Mouse (Mus musculus) limb, embryonic 12.5 days (tissue): ENCODE results near the gene Atf7. TPM values are rescaled to one million over a fixed set of nuclear protein-coding genes. Genes with fewer than 3 reads are reported as not detected.
A peak's percentile ranks its signal among the peaks of the same experiment; 100 is the strongest.

Experiments used
- ATAC-seq: fragments of 200-750 bp; cut with Nextera tagmentation; 2 replicates; pipeline ENCODE4 v1.8.0; 2017; ENCODE audit warnings: low read depth, moderate TSS enrichment; ENCODE audit not compliant: insufficient number of reproducible peaks, insufficient read depth, low FRiP score, low TSS enrichment
- H3K27ac ChIP-seq: fragments of 300-500 bp; sonication (generic); 2 replicates; pipeline ENCODE4 v1.5.1; 2016; ENCODE audit warnings: mild to moderate bottlenecking, moderate library complexity
- H3K27me3 ChIP-seq: fragments of 300-500 bp; sonication (generic); 2 replicates; pipeline ENCODE4 v1.6.1; 2016; ENCODE audit warnings: mild to moderate bottlenecking, moderate library complexity
- H3K36me3 ChIP-seq: fragments of 300-500 bp; sonication (generic); 2 replicates; pipeline ENCODE4 v1.6.1; 2016; ENCODE audit warnings: mild to moderate bottlenecking, moderate library complexity
- H3K4me1 ChIP-seq: fragments of 300-500 bp; sonication (generic); replicated peaks from 2 replicates; pipeline ENCODE4 v1.6.1; 2016
- H3K4me2 ChIP-seq: fragments of 300-500 bp; sonication (generic); 2 replicates; pipeline ENCODE4 v1.6.1; 2016; ENCODE audit warnings: mild to moderate bottlenecking, moderate library complexity
- H3K4me3 ChIP-seq: fragments of 300-500 bp; sonication (generic); replicated peaks from 2 replicates; pipeline ENCODE4 v1.5.1; 2016; ENCODE audit warnings: mild to moderate bottlenecking
- H3K9ac ChIP-seq: fragments of 300-500 bp; sonication (generic); replicated peaks from 2 replicates; pipeline ENCODE4 v1.6.1; 2016; ENCODE audit warnings: mild to moderate bottlenecking, moderate library complexity
- H3K9me3 ChIP-seq: fragments of 300-500 bp; sonication (generic); 2 replicates; pipeline ENCODE4 v1.6.1; 2016; ENCODE audit warnings: mild to moderate bottlenecking, moderate library complexity
- WGBS: fragments of 180-500 bp; shearing (Covaris S2); methylation state at CpG from one replicate; pipeline ENCODE4 v1.1.7; 2016; 5-methylcytosine and 5-hydroxymethylcytosine counted together
- polyA plus RNA-seq: library from polyadenylated mRNA; unstranded; fragments of >200 nt; fragmentation: Nextera tagmentation; extraction: Ambion mirVana; gene quantifications from 2 replicates; pipeline ENCODE4 v1.2.1, GENCODE M21; 2016

Atf7 gene
- polyA plus RNA-seq, 1 experiment from 2014 or later, result 32.1 TPM

DNA sequence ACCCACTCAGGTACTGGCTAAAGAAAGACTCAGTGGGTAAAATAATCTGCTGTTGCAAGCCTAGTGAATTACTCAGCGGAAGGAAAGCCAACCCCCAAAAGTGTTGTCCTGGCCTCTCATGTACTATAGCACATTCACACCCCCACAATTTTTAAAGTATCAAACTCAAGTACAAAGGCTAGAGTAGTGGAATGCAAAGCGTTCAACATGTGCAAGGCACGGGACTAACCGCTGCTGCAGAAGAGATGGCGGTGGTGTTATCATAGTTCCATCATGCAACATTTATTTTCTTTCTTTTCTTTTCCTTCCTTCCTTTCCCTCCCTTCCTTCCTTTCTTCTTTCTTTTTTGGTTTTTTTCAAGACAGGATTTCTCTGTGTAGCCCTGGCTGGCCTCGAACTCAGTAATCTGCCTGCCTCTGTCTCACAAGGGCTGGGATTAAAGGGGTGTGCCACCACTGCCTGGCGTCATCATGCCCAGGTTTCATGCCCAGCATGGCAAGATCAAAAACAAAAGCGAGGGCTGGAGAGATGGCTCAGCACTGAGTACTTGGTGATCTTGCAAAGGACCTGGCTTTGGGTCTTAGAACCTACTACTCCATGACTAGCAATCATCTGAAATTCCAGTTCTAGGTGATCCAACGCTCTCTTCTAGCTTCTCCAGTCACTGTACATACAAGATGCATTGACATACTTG lies 119.3 kb downstream of the Atf7 start:
- no peak overlapping the region for H3K4me2 ChIP-seq
- H3K4me3 ChIP-seq, result no peak overlapping the region
- H3K36me3 ChIP-seq, result peaks cover 69% of the 10 kb centered on the region
- no peak for ATAC-seq
- H3K27ac ChIP-seq, result 0 out of 2 replicates have a peak overlapping the region, but pooled peaks have one; percentile 29
- H3K9ac ChIP-seq, result no peak overlapping the region
- 86% methylated on average over 9 of the region's 9 CpGs for WGBS
- no peaks in the 10 kb centered on the region for H3K9me3 ChIP-seq
- H3K4me1 ChIP-seq, result peaks cover 13% of the 10 kb centered on the region
- H3K27me3 ChIP-seq, result no peaks in the 10 kb centered on the region

DNA sequence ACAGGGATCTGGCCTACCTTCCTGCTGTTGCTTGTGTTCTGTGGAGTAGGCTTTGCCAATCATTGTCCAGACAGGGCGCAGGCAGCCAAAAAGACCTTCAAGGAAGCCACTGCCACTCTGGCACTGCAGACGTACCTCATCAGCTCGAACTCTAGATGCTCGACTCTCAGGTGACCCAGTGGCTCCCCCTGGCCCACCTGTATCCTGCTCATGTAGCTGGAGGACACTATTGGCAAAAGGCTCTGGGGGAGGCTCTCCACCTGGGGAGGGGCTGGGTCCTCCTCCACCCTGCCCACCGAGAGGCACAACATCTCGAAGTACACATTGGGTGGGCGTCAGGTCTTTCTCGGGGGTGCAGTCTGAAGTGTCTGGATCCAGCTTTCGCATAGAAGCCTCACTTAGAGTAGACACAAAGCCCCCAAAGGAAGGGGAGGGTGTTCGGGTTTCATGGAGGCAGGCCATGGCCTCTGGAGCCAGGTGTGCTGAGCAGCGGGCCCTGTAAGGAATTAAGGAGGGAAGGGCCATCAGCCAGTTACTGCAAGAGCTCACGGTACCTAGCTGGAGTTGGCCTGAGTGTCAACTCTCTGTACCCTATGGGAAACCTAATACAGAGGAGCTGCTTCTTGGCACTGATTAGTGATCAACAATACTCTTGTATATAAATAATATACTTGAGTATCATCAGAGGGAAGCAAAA lies 120.0 kb downstream of the Atf7 start:
- WGBS, result 66% methylated on average over 12 of the region's 12 CpGs
- H3K4me1 ChIP-seq, result peaks cover 11% of the 10 kb centered on the region
- no peaks in the 10 kb centered on the region for H3K27me3 ChIP-seq
- peaks cover 76% of the 10 kb centered on the region for H3K36me3 ChIP-seq
- no peak overlapping the region for H3K4me3 ChIP-seq
- no peak overlapping the region for H3K9ac ChIP-seq
- H3K9me3 ChIP-seq, result no peaks in the 10 kb centered on the region
- no peak overlapping the region for H3K27ac ChIP-seq
- H3K4me2 ChIP-seq, result no peak overlapping the region
- ATAC-seq, result no peak

DNA sequence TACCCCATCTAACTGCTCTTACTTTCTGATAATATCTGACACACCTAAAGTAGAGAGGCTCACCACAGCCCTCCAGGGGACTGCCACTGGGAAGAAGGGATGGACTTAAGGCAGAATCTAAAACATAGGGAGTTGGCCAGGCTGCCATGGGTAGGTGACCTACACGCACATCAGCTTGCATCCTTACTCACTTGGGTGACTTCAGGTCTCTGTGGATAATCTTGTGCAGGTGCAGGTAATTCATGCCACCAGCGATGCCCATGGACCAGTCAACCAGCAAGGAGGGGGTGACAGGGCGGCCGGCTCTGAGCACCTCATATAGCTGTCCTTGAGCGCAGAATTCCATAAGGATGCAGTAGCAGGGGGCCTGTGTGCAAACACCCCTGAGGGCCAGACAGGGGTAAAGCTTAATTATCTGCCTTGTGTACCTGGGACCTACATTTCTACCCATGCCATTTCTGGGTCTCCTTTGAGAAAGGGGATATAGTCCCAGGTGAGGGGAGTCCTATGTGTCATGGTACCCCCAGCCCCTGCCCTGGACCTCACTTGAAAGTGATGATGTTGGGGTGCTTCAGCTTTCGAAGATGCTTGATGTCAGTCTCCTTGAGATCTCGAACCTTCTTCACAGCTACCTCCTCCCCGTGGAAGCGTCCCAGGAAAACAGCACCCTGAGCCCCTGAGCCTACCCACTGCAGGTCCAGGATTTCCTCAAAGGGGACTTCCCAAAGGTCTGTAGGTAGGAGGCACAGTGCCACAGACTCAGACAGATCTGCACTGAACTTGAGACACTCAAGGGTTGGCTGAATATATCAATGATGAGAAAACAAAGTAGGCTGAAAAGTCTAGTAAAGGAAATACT lies 121.1 kb downstream of the Atf7 start:
- Histone ChIP-seq H3K9me3 (no peaks in the 10 kb centered on the region), H3K4me2 (no peak overlapping the region), H3K9ac (no peak overlapping the region), H3K4me3 (no peak overlapping the region), H3K4me1 (peaks cover 1% of the 10 kb centered on the region; the same call in 1 of the 2 replicates), H3K27ac (0 out of 2 replicates have a peak overlapping the region, but pooled peaks have one; percentile 24), H3K27me3 (no peaks in the 10 kb centered on the region), H3K36me3 (peaks cover 85% of the 10 kb centered on the region)
- WGBS, result 88% methylated on average over 9 of the region's 9 CpGs
- no peak for ATAC-seq

GRCm38 (mm10) chr15:102503447-102503846 lies 121.8 kb downstream of the Atf7 start, which contains the start of gene Gm10337:
Gene Gm10337 (plus strand): TSS chr15:102503722.
- peaks cover 87% of the 10 kb centered on the region for H3K36me3 ChIP-seq
- H3K4me1 ChIP-seq, result no peaks in the 10 kb centered on the region
- no peaks in the 10 kb centered on the region for H3K27me3 ChIP-seq
- 0 out of 2 replicates have a peak within 1 kb of the TSS, but pooled peaks have one; percentile 24 for H3K27ac ChIP-seq
- no peak within 1 kb of the TSS for H3K4me3 ChIP-seq
- WGBS, result 87% methylated on average over 1 of the region's 1 CpGs
- H3K9me3 ChIP-seq, result no peaks in the 10 kb centered on the region
- no peak within 1 kb of the TSS for H3K4me2 ChIP-seq
- ATAC-seq, result no peak
- H3K9ac ChIP-seq, result no peak within 1 kb of the TSS

DNA sequence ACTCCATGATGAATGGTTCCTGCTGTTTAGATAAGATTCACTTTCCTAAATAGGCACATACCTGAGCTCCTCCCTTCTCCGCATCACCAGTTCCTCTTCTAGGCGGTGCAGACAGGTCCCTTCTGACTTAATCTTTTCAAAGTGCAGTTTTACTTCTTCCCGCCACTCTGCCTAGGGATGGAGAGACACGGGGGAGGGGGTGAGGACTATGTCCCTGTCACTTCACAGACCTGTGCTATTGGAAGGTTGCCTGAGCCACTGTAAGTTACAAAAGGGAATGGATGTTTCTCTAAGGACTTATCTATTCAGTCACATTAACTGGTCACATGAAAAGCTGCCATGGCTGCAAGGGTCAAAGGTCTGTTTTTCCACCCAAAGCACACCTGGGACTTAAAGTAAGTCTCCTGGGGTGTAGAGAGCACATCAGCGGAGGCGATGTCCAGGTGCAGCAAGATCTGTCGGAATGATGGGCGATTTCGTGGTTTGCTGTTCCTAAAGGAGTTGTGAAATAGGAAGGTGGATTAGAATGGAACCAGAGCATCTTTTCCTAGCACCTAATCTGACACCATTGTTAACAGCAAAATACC lies 122.9 kb downstream of the Atf7 start:
- no peak overlapping the region for H3K4me3 ChIP-seq
- no peaks in the 10 kb centered on the region for H3K4me1 ChIP-seq
- 83% methylated on average over 9 of the region's 9 CpGs for WGBS
- H3K4me2 ChIP-seq, result no peak overlapping the region
- no peak for ATAC-seq
- no peak overlapping the region for H3K27ac ChIP-seq
- no peaks in the 10 kb centered on the region for H3K27me3 ChIP-seq
- H3K36me3 ChIP-seq, result peaks cover 89% of the 10 kb centered on the region
- H3K9ac ChIP-seq, result no peak overlapping the region
- H3K9me3 ChIP-seq, result no peaks in the 10 kb centered on the region

GRCm38 (mm10) chr15:102501084-102501814 lies 124.0 kb downstream of the Atf7 start:
- 85% methylated on average over 19 of the region's 19 CpGs for WGBS
- Histone ChIP-seq H3K4me3 (no peak overlapping the region), H3K4me1 (no peaks in the 10 kb centered on the region), H3K9ac (no peak overlapping the region), H3K36me3 (peaks cover 97% of the 10 kb centered on the region), H3K27me3 (no peaks in the 10 kb centered on the region), H3K27ac (no peak overlapping the region), H3K9me3 (no peaks in the 10 kb centered on the region), H3K4me2 (no peak overlapping the region)
- ATAC-seq, result no peak

- no peak overlapping the region for H3K4me2 ChIP-seq
- ATAC-seq, result no peak
- H3K9me3 ChIP-seq, result no peaks in the 10 kb centered on the region
- WGBS, result 87% methylated on average over 5 of the region's 5 CpGs
- H3K4me3 ChIP-seq, result no peak overlapping the region
- no peak overlapping the region for H3K27ac ChIP-seq
- no peaks in the 10 kb centered on the region for H3K4me1 ChIP-seq
- no peak overlapping the region for H3K9ac ChIP-seq
- H3K36me3 ChIP-seq, result peaks cover 96% of the 10 kb centered on the region
- no peaks in the 10 kb centered on the region for H3K27me3 ChIP-seq
Measured at GRCm38 (mm10) chr15:102500479-102500878, 124.8 kb downstream of the Atf7 start.

DNA sequence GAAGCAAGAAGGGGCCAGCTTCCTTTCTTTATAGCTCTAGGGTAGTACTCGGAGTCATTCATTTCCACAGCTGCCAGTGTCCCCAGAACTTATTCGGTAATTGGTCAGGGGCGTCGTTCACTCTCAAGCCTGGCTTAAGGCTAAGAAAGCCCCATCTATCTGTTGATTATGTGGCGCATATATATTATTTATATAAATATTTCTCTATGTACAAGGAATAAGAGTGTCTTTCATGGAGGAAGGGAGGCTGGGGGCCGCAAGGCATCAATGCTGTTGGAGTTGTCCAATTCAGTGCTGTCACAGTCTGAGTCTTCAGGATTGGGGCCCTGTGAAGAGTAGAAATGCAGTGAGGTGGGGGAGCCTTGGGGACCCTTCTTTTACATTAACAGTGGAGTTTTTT lies 125.4 kb downstream of the Atf7 start:
- Histone ChIP-seq H3K4me3 (no peak overlapping the region), H3K36me3 (peaks cover 96% of the 10 kb centered on the region), H3K4me1 (no peaks in the 10 kb centered on the region), H3K27ac (no peak overlapping the region), H3K4me2 (no peak overlapping the region), H3K9ac (no peak overlapping the region), H3K27me3 (no peaks in the 10 kb centered on the region), H3K9me3 (no peaks in the 10 kb centered on the region)
- WGBS, result 89% methylated on average over 6 of the region's 6 CpGs
- no peak for ATAC-seq

DNA sequence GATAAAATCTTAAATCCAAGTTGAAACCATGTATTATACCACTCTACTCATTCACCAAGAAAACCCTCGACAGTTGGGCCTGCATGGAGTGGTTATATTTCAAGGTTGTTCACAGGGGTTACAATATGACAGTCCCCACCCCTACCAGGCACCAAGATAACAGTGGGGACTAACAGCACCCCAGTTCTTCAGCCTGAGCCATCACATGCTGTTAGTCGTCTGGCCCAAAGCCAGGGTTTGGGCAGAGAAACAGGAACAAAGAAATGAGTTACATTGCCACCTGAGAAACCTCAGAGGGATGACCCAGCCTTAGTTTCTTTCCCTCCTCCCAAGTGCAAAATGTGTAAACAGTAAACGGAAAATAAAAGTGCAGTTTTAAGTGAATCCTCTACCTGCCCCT lies 125.9 kb downstream of the Atf7 start:
- Histone ChIP-seq H3K27ac (no peak overlapping the region), H3K9me3 (no peaks in the 10 kb centered on the region), H3K36me3 (peaks cover 96% of the 10 kb centered on the region), H3K4me1 (no peaks in the 10 kb centered on the region), H3K9ac (no peak overlapping the region), H3K4me3 (no peak overlapping the region), H3K4me2 (no peak overlapping the region), H3K27me3 (no peaks in the 10 kb centered on the region)
- no peak for ATAC-seq
- WGBS, result 81% methylated on average over 3 of the region's 3 CpGs

- H3K36me3 ChIP-seq, result peaks cover 96% of the 10 kb centered on the region
- H3K4me1 ChIP-seq, result no peaks in the 10 kb centered on the region
- H3K27ac ChIP-seq, result no peak overlapping the region
- 88% methylated on average over 3 of the region's 3 CpGs for WGBS
- no peak overlapping the region for H3K4me2 ChIP-seq
- H3K9me3 ChIP-seq, result no peaks in the 10 kb centered on the region
- no peak overlapping the region for H3K4me3 ChIP-seq
- no peak overlapping the region for H3K9ac ChIP-seq
- no peaks in the 10 kb centered on the region for H3K27me3 ChIP-seq
- ATAC-seq, result no peak
Measured at GRCm38 (mm10) chr15:102498322-102498721, 126.9 kb downstream of the Atf7 start.
